Mouse (Mus musculus): ENCODE results near the gene Gm27021. TPM values are rescaled to one million over a fixed set of nuclear protein-coding genes. Genes with fewer than 3 reads are reported as not detected.

The Gm27021 gene
- polyA plus RNA-seq, 1 experiment from 2014 or later: 1.4 TPM

DNA sequence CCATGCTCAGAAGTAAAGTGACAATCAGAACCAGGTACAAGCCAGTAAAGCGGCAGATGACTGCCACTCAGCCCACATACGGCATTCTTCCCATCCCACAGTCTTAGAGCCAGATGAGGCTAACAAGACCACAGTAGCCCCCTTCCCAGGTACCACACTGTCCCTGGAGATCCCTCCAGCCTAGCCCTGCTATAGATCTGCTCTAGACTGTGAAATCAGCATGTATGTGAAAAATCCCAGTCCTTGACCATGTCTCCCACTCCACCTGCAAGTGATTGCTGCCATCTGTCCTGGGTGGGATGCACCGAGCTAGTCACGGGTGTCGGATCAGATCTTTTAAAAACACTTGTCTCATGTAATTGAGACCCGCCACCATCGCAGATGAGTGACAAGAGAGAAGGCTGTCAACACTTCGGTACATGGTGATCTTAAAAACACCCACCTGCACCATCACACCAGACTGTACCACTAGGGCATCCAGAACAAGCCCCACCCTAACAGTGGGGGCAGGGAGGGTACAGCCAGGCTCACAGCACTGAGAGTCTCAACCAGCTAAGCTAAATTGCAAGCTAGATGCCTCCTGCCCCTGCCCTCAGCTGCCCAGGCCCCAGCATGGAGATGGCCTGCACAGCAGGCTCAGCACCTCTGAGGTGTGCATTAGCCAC is 87.4 kb downstream of the Gm27021 start:
- ATAC-seq (no peak), DNase-seq (no peak)
- Histone ChIP-seq H3K4me2 (ENCODE audit: low read depth, low read length) (no peak overlapping the region), H3K27me3 (ENCODE audit: insufficient read depth, low read length) (no peaks in the 10 kb centered on the region), H3K36me3 (replicated peaks; ENCODE audit: insufficient read depth, low read length) (peaks cover 68% of the 10 kb centered on the region), H3K4me3 (ENCODE audit: low read depth, low read length) (no peak overlapping the region), H3K4me1 (ENCODE audit: insufficient read depth) (peaks cover 5% of the 10 kb centered on the region; the same call in 1 of the 2 replicates), H3K9ac (replicated peaks) (no peak overlapping the region), H3K27ac (ENCODE audit: low read depth) (no peak overlapping the region), H3K9me3 (ENCODE audit: low read length) (no peaks in the 10 kb centered on the region)
- TF ChIP-seq EP300 (IDR thresholded peaks at IDR 0.05; ENCODE audit: low read depth) (no peak), CTCF (IDR thresholded peaks at IDR 0.05; ENCODE audit: low read depth) (no peak)
- WGBS (ENCODE audit: insufficient replicate concordance): 93% methylated on average over 8 of the region's 8 CpGs

DNA sequence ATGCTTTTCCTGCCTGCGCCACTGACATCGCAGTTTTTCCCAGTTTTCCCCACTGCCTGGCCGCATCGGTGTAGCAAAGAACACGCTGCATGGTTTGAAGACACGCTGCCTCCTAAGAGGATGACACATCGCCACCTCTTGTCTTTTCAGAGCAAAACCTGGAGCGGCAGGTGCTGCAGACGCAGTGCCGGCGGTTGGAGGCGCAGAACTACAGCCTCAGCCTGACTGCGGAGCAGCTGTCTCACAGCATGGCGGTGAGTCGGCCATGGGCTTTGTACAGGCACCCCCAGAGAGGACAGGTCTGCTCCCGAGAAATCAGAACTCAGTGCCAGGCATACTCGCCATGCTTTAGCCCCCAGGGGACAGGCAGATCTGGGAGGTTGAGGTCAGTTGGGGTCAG is 90.1 kb downstream of the Gm27021 start:
- Histone ChIP-seq H3K36me3 (replicated peaks; ENCODE audit: insufficient read depth, low read length) (peaks cover 89% of the 10 kb centered on the region), H3K9ac (replicated peaks) (no peak overlapping the region), H3K9me3 (ENCODE audit: low read length) (no peaks in the 10 kb centered on the region), H3K27ac (ENCODE audit: low read depth) (no peak overlapping the region), H3K4me1 (ENCODE audit: insufficient read depth) (peaks cover 11% of the 10 kb centered on the region; the same call in 1 of the 2 replicates), H3K27me3 (ENCODE audit: insufficient read depth, low read length) (no peaks in the 10 kb centered on the region), H3K4me3 (ENCODE audit: low read depth, low read length) (no peak overlapping the region), H3K4me2 (ENCODE audit: low read depth, low read length) (no peak overlapping the region)
- ATAC-seq: no peak
- WGBS (ENCODE audit: insufficient replicate concordance): 95% methylated on average over 17 of the region's 17 CpGs
- no peak for TF ChIP-seq CTCF (IDR thresholded peaks at IDR 0.05; ENCODE audit: low read depth)
- TF ChIP-seq EP300 (IDR thresholded peaks at IDR 0.05; ENCODE audit: low read depth): no peak
- no peak for DNase-seq

DNA sequence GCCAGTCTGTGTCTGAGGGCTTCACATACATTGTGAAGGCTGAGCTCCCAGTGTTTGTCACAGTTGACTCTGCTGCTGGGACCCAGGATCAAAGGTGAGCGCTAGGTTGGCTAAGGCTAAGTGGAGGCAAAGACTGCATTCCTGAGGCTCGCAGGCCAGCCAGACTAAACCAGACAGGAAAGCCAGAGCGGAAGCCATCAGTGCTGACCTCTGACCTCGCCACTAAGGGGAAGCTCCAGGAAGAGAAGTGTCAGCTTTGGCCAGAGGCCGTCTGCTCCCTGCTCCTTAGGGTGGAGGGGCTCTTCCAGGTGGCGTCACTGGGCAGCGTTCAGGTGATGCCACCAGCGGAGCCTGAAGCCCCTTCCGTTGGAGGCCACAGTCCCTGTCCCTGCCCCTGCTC is 92.1 kb downstream of the Gm27021 start:
- no peak overlapping the region for H3K4me2 ChIP-seq (ENCODE audit: low read depth, low read length)
- H3K36me3 ChIP-seq (replicated peaks; ENCODE audit: insufficient read depth, low read length): peaks cover 99% of the 10 kb centered on the region
- H3K9me3 ChIP-seq (ENCODE audit: low read length): no peaks in the 10 kb centered on the region
- peaks cover 11% of the 10 kb centered on the region; the same call in 1 of the 2 replicates for H3K4me1 ChIP-seq (ENCODE audit: insufficient read depth)
- TF ChIP-seq CTCF (IDR thresholded peaks at IDR 0.05; ENCODE audit: low read depth) (no peak), EP300 (IDR thresholded peaks at IDR 0.05; ENCODE audit: low read depth) (no peak)
- ATAC-seq: 0 out of 2 replicates have a peak, but pooled peaks have one; percentile 8
- no peaks in the 10 kb centered on the region for H3K27me3 ChIP-seq (ENCODE audit: insufficient read depth, low read length)
- no peak overlapping the region for H3K9ac ChIP-seq (replicated peaks)
- no peak overlapping the region for H3K27ac ChIP-seq (ENCODE audit: low read depth)
- no peak for DNase-seq
- WGBS (ENCODE audit: insufficient replicate concordance): 69% methylated on average over 9 of the region's 9 CpGs
- no peak overlapping the region for H3K4me3 ChIP-seq (ENCODE audit: low read depth, low read length)

DNA sequence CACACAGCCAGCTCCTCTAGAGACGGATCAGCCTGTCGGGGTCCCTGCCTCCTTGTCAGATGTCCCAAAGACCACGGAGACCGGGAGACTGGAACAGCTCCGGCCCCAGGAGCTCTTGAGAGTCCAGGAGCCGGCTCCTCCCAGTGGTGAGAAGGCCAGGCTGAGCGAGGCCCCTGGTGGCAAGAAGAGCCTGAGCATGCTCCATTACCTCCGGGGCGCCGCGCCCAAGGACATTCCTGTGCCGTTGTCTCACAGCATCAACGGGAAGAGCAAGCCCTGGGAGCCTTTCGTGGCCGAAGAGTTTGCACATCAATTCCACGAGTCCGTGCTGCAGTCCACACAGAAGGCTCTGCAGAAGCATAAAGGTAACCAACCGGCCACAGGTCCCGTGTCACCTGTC is 92.9 kb downstream of the Gm27021 start:
- WGBS (ENCODE audit: insufficient replicate concordance): 83% methylated on average over 19 of the region's 19 CpGs
- Histone ChIP-seq H3K9me3 (ENCODE audit: low read length) (no peaks in the 10 kb centered on the region), H3K4me2 (ENCODE audit: low read depth, low read length) (no peak overlapping the region), H3K4me1 (ENCODE audit: insufficient read depth) (peaks cover 11% of the 10 kb centered on the region), H3K27ac (ENCODE audit: low read depth) (no peak overlapping the region), H3K4me3 (ENCODE audit: low read depth, low read length) (no peak overlapping the region), H3K9ac (replicated peaks) (no peak overlapping the region), H3K27me3 (ENCODE audit: insufficient read depth, low read length) (no peaks in the 10 kb centered on the region), H3K36me3 (replicated peaks; ENCODE audit: insufficient read depth, low read length) (peaks cover 99% of the 10 kb centered on the region)
- DNase-seq (no peak), ATAC-seq (no peak)
- TF ChIP-seq EP300 (IDR thresholded peaks at IDR 0.05; ENCODE audit: low read depth): no peak
- no peak for TF ChIP-seq CTCF (IDR thresholded peaks at IDR 0.05; ENCODE audit: low read depth)

DNA sequence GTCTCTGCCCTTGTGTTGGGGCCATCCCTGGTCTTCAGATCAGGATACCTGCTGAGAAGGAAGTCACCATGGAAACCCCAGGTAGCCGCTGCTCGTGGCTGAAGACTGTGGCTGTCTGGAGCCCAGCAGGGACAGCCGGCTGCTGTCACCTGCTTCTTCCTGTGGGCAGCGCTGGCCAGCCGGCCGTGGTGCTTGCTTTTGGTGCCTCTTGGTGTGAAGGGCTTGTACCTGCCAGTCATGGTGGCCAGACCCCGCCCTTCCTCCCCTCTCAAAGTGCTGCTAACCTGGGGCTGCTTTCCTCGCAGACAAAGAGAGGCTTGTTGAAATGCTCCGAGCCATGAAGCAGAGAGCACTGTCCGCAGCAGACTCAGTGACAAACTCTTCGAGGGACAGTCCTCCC is 94.0 kb downstream of the Gm27021 start:
- Histone ChIP-seq H3K9ac (replicated peaks) (no peak overlapping the region), H3K27me3 (ENCODE audit: insufficient read depth, low read length) (no peaks in the 10 kb centered on the region), H3K4me3 (ENCODE audit: low read depth, low read length) (no peak overlapping the region), H3K4me2 (ENCODE audit: low read depth, low read length) (no peak overlapping the region), H3K36me3 (replicated peaks; ENCODE audit: insufficient read depth, low read length) (peaks cover 100% of the 10 kb centered on the region), H3K27ac (ENCODE audit: low read depth) (no peak overlapping the region), H3K9me3 (ENCODE audit: low read length) (no peaks in the 10 kb centered on the region), H3K4me1 (ENCODE audit: insufficient read depth) (peaks cover 11% of the 10 kb centered on the region)
- TF ChIP-seq CTCF (IDR thresholded peaks at IDR 0.05; ENCODE audit: low read depth) (no peak), EP300 (IDR thresholded peaks at IDR 0.05; ENCODE audit: low read depth) (no peak)
- no peak for ATAC-seq
- no peak for DNase-seq
- WGBS (ENCODE audit: insufficient replicate concordance): 91% methylated on average over 11 of the region's 11 CpGs

DNA sequence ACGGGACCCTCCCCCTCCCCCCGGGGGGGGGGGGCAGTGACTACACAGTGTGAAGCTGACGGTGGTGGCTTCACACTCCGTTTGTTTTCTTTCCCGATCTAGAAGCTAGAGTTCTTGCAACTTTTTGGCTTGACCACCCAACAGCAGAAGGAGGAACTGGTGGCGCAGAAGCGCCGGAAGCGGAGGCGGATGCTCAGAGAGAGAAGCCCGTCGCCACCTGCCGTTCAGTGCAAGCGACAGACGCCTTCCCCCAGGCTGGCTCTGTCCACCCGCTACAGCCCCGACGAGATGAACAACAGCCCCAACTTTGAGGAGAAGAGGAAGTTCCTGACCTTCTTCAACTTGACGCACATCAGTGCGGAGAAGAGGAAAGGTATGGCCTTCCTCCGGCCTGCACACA is 95.3 kb downstream of the Gm27021 start:
- peaks cover 100% of the 10 kb centered on the region for H3K36me3 ChIP-seq (replicated peaks; ENCODE audit: insufficient read depth, low read length)
- H3K27me3 ChIP-seq (ENCODE audit: insufficient read depth, low read length): no peaks in the 10 kb centered on the region
- no peak overlapping the region for H3K4me2 ChIP-seq (ENCODE audit: low read depth, low read length)
- H3K4me1 ChIP-seq (ENCODE audit: insufficient read depth): peaks cover 11% of the 10 kb centered on the region
- peak overlapping the region; percentile 77 for H3K27ac ChIP-seq (ENCODE audit: low read depth)
- no peak overlapping the region for H3K9ac ChIP-seq (replicated peaks)
- no peaks in the 10 kb centered on the region for H3K9me3 ChIP-seq (ENCODE audit: low read length)
- ATAC-seq (0 out of 2 replicates have a peak, but pooled peaks have one; percentile 13), DNase-seq (peak; percentile 65)
- H3K4me3 ChIP-seq (ENCODE audit: low read depth, low read length): no peak overlapping the region
- WGBS (ENCODE audit: insufficient replicate concordance): 72% methylated on average over 21 of the region's 21 CpGs
- TF ChIP-seq CTCF (IDR thresholded peaks at IDR 0.05; ENCODE audit: low read depth) (peak; percentile 52), EP300 (IDR thresholded peaks at IDR 0.05; ENCODE audit: low read depth) (no peak)
